Mouse (Mus musculus): ENCODE data around the gene Eif4e3. TPM values are rescaled to one million over a fixed set of nuclear protein-coding genes. Genes with fewer than 3 reads are reported as not detected.
A peak's percentile ranks its signal among the peaks of the same experiment; 100 is the strongest.

Gene Eif4e3
- total RNA-seq, 2 experiments from 2014 or later: 17.6 to 20.4 TPM

GRCm38 (mm10) chr6:99665457-99666317, 884 bp downstream of the Eif4e3 start:
- no peak for DNase-seq

GRCm38 (mm10) chr6:99663232-99663631, 3.3 kb downstream of the Eif4e3 start:
- no peak for DNase-seq

- no peak for DNase-seq
These were observed 6.1 kb downstream of the Eif4e3 start for GRCm38 (mm10) chr6:99660443-99660842.

GRCm38 (mm10) chr6:99658586-99658985, 8.0 kb downstream of the Eif4e3 start:
- no peak for DNase-seq

- DNase-seq: no peak
These were observed 10.5 kb downstream of the Eif4e3 start for GRCm38 (mm10) chr6:99656088-99656487.

- no peak for DNase-seq
These were observed 11.1 kb downstream of the Eif4e3 start for GRCm38 (mm10) chr6:99655488-99655887.

GRCm38 (mm10) chr6:99654343-99654742, 12.2 kb downstream of the Eif4e3 start:
- DNase-seq: no peak

- no peak for DNase-seq
These were observed 14.2 kb downstream of the Eif4e3 start for GRCm38 (mm10) chr6:99652341-99652740.

GRCm38 (mm10) chr6:99649307-99649706, 17.3 kb downstream of the Eif4e3 start:
- DNase-seq: no peak

- no peak for DNase-seq
These were observed 20.2 kb downstream of the Eif4e3 start for GRCm38 (mm10) chr6:99646344-99646743.

- no peak for DNase-seq
These were observed 21.7 kb downstream of the Eif4e3 start for GRCm38 (mm10) chr6:99644876-99645275.

- DNase-seq: no peak
These were observed 22.2 kb downstream of the Eif4e3 start for GRCm38 (mm10) chr6:99644386-99644785.

GRCm38 (mm10) chr6:99643439-99644199, 23.0 kb downstream of the Eif4e3 start:
- DNase-seq: peak; percentile 76

- DNase-seq: no peak
These were observed 29.1 kb downstream of the Eif4e3 start for GRCm38 (mm10) chr6:99637456-99637855.

- no peak for DNase-seq
These were observed 29.8 kb downstream of the Eif4e3 start for GRCm38 (mm10) chr6:99636801-99637200.

GRCm38 (mm10) chr6:99636121-99636520, 30.4 kb downstream of the Eif4e3 start:
- DNase-seq: no peak

- DNase-seq: peak; percentile 11
These were observed 34.2 kb downstream of the Eif4e3 start for GRCm38 (mm10) chr6:99632121-99632980.

GRCm38 (mm10) chr6:99631637-99632036, 34.9 kb downstream of the Eif4e3 start:
- DNase-seq: no peak

GRCm38 (mm10) chr6:99629726-99630458, 36.7 kb downstream of the Eif4e3 start:
- DNase-seq: no peak

GRCm38 (mm10) chr6:99626347-99626746, 40.2 kb downstream of the Eif4e3 start:
- no peak for DNase-seq

- no peak for DNase-seq
These were observed 40.8 kb downstream of the Eif4e3 start for GRCm38 (mm10) chr6:99625803-99626202.

GRCm38 (mm10) chr6:99625306-99625705, 41.3 kb downstream of the Eif4e3 start:
- DNase-seq: no peak

Data from heart, postnatal 4 days (tissue).